Mouse (Mus musculus) kidney, adult 18-20 months (tissue): Measurements from ENCODE around the gene Tmem260.
A peak's percentile ranks its signal among the peaks of the same experiment; 100 is the strongest.
"Not testable (repeated sequence)": the region's sequence is repeated elsewhere in the genome, so short reads cannot be mapped to it uniquely, and the experiment has no call there.

ENCODE experiments used
- DNase-seq: peaks from one replicate; pipeline ENCODE4 v3.0.0; 2021

Tmem260 gene

DNA sequence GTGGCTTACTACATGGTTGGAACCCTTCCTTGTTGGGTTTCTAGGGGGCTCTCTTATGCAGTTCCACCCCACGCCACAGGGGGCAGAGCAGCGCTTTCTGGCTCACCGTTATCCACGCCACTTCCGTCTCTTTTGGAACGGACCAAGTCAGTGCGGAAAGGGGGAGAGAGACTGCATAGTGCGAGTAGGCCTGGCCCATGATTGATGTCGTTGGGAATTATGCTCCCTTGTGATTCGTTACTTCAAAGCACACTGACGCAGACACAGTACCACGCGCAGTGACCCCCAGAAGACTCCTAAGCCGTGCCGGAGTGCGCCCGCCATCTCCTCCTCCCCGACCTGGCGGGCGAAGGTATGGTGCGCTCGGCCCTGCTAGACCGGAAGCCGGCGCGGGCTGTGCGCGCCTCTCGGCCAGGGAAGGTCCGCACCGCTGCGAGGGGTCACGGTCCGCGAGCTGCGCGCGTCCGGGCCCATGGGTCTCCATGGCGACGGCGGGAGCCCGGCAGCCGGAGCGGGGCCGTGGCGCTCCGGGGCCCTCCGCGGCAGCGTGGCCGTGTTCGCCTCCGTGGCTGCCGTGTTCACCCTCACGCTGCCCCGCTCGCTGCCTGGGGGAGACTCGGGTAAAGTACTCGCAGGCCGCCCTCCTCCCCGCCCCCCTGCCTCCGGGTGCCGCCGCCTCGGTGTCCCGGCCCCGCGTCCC is at the start of gene Tmem260:
TSS of gene Tmem260 (plus strand) at position 141 of the 700 bp plus-strand sequence.
- DNase-seq: peak; percentile 95

DNA sequence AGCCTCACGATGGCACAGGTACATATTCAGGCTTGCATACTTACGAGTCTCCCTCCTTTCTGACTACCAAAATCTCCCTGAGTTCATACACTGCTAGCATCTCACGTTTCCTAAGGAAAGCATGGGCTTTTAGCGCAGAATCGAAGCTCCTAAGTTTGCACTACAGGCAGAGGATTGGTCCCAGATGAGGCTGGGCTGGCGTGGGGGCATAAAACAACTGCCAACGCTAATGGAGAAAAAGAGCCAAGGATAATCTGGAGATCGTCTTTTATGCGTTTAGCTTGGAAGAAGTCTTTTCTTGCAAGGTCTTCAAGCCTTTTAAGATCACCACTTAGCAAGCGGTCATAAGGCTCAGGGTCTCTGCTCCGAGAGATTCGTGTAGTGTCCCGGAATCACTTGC is 39.8 kb upstream of the Tmem260 start:
- DNase-seq: no peak

DNA sequence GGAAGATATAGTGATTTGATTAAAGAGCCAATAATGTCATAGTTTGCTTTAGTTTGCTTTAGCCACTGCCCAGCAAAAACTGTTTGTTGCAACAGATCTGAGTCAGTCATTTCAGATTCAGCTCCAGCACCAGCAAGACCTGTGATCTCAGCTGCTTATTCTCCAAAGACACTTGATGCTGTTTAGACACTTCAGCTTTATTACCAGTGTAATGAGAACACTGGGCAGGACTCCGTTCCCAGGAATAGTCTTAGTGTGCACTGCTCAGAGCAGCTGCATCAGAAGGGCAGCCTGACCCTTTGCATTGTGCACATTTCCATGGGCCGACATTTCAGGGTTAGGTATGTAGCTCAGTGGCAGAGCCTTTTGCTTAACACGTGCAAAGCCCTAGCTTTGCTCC is 28.9 kb upstream of the Tmem260 start:
- no peak for DNase-seq

DNA sequence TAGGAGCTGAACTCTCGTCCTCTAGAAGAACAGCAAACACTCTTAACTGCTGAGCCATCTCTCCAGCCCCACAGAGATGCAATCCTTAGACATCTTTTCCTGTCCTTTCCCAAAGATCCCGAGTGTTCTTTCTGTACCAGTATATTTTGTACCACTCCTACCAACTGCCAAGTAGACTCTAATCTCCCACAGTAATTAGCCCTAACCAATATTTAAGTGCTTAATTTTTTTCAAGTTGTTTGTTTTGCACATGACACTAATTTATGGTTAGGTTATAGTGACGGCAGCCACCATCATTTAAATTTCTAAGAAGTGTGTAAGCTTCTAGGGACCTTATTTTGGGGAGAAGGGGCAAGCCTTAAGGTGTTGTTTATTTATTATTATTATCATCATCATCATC is 27.7 kb upstream of the Tmem260 start:
- no peak for DNase-seq

DNA sequence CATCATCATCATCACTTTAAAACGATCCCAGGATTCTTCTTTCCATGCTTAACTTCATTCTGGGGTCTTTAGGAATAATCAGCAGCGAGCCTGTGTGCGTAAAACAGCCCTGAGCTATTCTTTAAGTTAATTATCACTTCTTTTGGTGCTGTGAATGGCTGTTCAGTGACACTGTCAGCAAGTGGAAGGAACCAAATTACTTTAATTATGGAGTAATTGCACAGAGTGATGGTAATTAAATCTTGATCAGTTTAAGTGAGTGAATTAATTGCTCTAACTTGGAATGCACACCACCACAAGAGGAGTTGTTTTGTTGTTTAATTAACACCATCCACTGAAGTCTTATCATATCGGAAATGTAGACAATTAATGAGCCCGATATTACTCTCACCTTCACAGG is 27.3 kb upstream of the Tmem260 start:
- no peak for DNase-seq

DNA sequence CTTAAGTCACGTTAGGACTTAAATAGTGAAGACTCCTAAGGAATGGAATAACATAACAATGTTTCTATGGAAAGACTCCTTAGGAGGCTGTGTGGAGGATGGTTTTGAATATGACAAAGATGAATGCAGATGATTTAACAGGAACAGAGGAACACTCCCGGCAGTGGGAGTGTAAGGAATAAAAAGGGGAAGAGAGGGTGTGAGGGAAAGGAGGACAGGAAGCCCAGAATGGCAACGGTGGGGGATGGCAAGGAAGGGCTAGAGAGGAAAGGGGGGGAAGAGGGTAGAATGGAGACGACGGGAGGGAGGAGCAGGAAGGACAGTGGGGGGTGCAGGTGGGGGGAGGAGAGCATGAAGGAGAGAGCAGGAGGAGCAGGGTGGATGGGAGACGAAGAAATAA is 24.4 kb upstream of the Tmem260 start:
- no peak for DNase-seq

DNA sequence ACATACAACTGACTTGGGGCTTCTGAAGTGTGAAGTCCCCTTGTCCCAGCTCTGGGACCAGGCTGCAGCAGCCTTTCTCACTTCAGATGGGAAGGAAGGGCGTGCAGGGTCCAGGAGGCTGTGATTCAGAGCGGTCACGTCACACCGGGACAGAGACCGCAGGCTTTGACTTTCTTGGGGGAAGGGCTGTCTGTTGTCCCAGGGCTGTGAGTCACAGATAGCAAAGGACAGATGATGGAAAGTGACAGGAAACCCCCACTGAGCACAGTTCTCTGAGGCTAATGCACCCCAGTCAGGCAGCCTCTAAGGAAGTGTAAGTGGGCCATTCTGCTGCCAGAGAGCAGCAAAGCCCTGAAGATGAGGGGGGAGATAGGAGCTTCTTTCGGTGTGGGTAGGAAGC is 23.9 kb upstream of the Tmem260 start:
- DNase-seq: no peak

DNA sequence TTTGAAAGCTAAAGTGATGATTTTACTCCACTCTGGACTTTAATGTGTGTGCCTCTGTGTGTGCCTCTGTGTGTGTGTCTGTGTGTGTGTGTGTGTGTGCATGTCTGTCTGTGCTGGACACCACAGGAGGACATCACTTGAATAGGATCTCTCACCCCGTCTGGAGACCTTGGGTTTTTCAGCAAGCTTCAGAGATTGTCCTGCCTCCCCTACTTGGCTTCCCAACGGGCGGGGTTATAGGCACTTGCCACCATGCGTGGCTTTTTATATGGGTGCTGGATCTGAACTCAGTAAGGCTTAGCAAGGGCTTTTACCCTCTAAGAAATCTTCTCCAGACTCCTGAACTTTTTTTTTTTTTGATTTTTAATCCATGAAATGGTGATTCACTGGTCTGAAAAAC is 23.5 kb upstream of the Tmem260 start:
- DNase-seq: no peak

DNA sequence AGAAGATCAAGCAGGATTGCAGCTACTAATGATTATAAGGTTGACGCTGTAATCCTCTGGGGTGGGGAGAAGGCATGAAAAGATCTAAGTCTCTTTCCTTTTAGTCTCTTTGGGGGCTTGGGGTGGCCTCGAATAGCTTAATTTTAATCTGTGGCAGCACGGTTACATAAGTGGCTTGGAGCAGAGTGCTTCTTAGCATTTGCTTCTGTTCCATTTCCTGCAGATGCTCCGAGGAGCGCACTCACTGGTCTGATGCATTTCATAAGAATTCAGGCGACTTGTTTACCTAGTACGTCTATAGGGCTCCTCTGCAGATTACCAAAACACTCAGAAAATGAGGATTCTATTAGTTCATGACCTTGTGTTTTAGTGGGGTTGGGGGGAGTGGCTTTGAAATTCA is 23.0 kb upstream of the Tmem260 start:
- DNase-seq: no peak

DNA sequence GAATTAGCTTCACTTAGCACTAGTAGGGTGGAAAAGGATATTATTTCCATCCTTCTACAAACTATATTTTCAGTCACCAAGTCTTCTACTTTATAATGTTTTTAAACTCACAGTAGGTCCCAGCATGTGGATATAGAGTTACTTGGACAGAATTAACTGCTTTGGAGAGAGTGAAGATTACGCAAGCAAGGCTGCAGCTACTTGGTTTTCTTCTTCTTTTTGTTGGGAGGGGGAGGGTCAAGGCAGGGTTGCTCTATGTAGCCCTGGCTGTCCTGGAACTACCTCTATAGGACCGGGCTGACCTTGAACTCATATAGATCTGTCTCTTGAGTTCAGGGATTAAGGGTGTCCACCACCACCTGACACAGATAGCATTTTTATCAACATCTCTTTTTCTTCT is 13.9 kb upstream of the Tmem260 start:
- no peak for DNase-seq

DNA sequence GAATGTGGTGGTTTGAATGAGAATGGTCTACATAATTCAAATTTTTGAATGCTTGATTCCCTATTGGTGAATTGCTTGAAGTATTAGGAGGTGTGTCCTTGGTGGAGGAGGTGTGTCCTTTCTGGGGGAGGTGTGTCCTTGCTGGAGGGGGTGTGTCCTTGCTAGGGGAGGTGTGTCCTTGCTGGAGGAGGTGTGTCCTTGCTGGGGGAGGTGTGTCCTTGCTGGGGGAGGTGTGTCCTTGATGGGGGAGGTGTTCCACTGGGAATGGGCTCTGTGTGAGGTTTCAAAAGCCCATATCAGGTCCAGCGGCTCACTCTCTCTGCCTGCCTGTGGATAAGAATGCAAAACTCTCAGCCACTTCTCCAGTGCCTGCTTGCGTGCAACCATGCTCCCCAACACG is 2.1 kb upstream of the Tmem260 start:
- DNase-seq: peak; percentile 12

DNA sequence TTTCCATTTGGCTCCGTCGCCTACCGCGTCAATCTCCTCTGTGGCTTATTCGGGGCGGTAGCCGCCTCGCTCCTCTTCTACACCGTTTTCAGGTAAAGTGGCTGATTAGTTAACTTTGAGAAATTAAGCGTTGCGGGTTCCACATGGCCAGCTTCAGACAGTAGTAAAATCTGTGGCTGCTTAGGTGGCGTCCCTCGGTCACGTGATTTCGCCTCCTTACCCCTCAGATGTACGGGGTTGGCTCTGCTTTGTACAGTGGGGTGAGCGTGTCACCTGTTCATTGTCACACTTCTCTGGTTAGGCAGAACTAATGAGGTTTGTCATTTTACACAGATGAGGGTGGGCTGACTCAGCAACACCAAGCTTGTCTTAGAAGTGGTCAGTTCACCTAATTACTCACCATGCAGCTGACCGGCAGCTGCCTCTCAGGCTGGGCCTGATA is 6.1 kb downstream of the Tmem260 start:
- no peak for DNase-seq

DNA sequence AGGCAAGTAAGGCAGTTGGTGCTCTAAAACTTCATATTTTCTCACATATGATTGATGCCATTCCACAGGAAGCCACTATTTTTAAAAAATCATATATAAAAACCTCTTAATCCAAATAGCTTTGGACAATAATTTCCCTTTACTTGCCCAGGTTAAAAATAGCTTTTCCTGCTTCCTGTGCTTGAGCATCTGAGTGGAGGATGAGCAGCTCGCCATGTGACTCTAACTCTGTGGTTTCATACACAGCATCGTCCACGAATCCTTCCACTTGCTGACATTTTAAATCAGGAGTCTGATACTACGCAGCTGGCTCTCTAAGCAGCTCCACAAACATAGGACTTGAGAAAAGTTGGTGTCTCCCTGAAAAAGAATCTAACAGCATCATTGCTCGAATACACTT is 7.5 kb downstream of the Tmem260 start:
- DNase-seq: no peak

DNA sequence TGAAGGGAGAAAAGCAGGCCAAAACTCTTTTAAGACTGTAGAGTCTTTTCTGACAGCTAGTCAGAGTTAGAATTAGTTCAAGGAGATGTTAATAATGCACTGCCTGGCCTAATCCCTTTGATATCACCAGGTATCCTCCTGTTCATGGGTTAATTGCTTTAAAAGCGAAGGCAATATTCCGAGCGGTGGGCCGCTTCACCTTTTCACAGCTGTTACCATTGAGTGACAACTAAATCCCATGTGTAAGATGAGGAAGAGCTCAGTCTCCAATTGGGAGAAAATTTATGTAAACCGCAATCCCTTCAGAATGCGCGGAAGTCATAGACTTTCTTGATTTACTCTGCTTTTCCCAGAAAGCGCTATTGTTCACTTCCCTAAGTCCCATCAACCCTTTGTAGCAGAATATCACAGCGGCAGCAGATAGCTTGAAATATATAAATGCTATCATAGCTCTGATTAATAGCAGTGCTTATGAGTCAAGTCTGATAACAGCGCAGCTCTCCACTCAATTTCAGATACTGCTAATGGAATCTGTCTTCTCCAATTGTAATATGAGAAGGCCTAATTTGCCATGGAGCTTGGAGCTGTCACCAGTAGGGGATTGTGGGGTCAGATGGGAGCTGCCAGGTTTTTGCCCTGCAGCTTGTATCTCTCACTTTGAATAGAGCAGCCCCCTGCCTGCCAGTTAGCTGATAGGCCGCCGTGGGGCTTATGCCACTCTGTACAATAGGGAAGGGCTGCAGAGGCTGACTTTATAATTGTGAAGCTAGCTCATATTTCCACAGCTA is 10.6 kb downstream of the Tmem260 start:
- DNase-seq: no peak

DNA sequence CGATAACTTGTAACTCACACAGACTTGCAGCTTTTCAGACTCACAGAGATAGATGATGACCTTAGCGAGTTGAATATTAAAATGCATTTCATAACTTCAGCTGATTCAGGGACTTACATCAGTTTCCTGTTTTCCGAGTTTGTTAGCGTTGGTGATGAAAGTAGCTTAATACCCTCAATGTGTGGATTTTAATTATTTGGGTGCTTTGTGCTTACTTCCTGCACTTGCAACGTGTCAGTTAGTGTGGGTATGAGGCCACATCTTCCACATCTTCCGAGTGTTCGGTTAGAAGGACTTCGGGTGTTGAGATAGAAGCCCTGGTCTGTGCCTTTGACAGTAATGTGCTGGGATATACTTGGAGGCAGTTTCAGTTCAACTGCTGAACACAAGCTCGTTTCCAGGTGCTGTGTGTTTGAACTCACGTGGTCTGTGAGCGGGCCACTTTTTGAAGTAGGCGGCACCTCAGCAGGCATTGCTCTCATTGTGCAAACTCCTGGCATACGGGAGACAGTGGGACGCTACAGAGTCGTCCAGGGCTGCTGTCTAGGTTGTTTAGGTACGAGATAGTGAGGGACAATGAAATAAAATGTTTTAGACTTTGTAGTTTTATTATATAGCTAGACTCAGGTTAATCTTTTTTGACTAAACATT is 11.5 kb downstream of the Tmem260 start:
- DNase-seq: no peak

DNA sequence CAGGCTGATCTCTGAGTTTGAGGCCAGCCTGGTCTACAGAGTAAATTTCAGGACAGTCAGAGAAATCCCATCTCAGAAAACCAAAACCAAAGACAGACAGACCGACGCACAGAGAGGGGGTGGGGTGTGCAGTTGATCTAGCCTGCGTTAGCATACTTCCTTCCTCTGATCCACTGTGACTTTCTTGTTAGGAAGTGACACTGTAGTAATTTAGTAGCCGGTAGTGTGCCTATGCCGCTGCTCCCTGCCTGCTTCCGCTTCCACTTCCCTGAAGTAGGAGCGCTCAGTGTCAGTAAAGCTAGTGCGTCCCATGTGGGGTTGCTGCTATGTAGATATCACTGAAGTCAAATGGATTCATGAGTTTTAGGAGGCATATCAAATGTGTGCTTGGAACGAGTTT is 13.0 kb downstream of the Tmem260 start:
- no peak for DNase-seq

DNA sequence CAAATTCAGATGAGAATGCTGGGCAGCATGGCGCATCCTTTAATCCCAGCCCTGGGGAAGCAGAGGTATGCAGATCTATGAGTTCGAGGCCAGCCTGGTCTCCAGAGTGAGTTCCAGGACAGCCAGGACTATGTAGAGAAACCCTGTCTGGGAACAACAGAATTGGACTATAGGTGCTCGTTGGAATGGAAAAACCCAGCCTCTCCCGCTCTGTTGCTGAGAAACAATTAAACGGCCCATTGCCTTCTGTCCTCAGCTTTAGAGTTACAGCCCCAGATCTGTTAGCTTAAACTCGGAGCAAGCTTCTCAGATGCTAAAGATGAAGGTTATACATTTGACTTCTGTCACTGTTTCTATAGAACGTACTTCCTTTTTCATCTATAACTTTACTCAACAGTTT is 22.4 kb downstream of the Tmem260 start:
- DNase-seq: no peak

DNA sequence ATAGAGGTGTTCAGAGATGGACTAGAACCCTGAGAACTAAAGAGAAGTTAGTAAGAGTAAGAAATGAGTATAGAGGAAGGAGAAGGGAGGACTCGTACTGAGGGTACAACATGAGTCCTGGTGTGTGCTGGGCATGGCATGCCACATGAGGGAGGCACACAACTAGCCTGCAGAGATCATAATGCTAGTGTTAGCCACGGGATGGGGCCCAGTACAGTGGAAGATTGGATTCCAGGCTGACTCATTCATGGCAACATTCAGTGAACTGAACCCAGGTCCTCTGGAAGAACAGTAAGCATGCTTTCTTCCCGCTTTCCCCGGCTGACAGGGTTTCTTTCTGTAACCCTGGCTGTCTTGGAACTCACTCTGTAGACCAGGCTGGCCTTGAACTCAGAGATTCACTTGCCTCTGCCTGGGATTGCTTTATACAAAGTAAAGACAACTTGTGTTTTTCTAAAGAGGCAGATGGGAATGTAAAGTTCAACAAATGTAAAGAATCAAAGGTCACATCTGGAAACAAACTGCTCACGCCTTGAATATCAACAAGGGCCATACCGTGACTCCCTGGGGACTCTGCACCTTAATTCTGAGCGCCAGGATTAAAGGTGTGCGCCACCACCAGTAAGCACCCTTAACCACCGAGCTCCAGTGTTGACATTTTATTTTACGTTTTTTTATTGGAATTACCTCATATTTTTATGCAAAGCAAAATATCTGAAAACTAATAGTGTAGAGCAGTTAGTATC is 25.0 kb downstream of the Tmem260 start:
- no peak for DNase-seq

DNA sequence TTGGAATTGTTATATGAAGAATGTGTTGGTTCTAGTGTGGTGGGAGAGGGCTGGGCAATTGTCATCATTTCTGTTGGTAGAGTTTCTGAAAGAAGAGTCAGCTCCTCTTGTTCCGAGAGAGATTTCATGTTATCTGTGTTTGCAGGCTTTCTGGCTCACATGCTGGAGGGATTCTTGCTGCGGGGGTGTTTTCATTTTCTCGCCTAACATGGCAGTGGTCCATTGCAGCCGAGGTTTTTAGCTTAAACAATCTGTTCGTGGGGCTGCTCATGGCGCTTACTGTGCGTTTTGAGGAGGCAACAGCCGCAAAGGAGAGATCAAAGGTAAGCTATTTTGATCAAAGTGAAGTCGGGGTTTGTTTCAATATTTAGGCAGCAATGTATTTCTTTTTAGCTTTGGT is 26.3 kb downstream of the Tmem260 start:
- DNase-seq: no peak

DNA sequence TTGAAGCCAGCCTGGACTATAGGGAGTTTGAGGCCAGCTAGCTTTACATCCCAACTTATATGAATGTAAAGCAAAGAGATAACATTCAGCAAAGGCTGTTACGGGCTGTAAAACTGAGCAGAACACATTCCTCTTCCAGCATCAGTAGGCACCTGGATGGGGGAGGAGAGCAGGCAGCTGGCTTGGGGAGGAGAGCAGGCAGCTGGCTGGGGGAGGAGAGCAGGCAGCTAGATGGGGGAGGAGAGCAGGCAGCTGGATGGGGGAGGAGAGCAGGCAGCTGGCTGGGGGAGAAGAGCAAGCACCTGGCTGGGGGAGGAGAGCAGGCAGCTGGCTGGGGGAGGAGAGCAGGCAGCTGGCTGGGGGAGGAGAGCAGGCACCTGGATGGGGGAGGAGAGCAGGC is 29.4 kb downstream of the Tmem260 start:
- DNase-seq: no peak

DNA sequence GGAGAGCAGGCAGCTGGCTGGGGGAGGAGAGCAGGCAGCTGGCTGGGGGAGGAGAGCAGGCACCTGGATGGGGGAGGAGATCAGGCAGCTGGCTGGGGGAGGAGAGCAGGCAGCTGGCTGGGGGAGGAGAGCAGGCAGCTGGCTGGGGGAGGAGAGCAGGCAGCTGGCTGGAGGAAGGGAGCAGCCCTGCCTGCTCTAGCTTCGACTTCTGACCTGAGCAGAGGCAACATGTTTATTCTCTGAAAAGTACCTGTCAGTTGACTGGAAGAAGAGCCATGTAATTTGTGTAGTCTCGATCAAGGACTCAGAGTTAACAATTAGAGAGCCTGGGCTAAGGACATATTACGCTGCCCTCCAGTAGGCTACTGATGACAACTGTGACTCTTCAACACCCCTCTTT is 29.9 kb downstream of the Tmem260 start:
- DNase-seq: not testable (repeated sequence)

DNA sequence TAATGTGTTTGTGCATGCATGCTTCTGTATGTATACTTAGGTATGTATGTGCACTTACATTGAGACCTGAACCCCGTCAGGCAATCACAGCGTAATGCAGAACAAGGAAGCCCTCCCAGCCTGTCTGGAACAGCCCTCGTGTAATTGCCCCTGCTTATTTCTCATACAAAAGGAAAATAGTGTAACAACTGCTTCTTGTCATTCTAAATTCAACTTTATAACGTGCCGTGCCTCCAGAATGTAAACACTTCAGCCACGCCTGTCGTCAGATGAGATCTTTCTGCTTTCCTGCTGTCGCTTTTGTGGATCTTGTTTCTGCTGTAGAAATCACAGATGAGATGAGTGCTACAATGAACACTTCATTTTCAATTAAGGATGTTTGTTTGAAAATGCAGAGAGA is 30.4 kb downstream of the Tmem260 start:
- no peak for DNase-seq

DNA sequence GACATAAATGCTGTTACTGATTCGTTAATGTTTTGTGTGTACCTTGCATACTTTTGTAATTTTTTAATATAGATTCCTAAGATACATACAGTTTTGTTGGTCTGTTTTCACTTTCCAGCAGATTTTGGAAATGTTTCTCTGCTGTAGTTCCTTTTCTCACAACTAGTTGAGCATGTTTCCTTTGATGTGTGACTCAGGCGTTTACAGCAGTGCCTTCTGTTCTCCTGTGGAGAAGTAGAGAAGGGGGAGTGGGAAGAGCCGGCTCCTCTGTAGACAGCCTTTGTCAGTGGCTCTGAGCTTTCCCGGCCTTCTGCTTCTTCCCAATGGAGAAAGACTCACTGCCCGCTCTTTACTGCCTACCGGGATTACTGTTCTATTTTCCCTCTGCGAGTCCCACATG is 35.7 kb downstream of the Tmem260 start:
- no peak for DNase-seq
